Mouse (Mus musculus) CH12F3 (cell line): ENCODE measurements around the gene Magi3.

Source experiments
- in situ Hi-C: fragments of 300-500 bp; cut with MboI; formaldehyde crosslinking; loops from 2 replicates; pipeline ENCODE4 v1.14.3; 2020; ENCODE audit warnings: low sequenced_read_pairs

Magi3 gene

DNA sequence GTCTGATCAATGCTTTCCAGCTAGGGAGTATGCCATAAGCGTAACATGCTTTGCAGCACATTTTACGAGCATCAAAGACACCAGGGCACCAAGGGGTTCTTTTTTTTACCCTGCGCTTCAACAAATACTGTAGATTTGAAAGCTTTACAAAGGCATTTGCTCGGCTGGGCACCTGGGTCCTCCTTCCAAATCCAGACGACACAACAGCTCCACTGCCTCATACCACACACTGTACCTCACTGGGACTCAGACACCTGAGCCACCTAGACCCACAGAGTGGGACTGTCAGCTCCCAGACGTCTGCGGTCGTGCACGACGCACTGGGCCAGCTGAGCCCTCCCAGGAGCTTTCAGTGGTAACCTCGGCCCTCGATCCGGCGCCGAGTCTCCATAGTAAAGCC lies 1.2 kb downstream of the Magi3 start:
- in situ Hi-C loops, result no loop called here

DNA sequence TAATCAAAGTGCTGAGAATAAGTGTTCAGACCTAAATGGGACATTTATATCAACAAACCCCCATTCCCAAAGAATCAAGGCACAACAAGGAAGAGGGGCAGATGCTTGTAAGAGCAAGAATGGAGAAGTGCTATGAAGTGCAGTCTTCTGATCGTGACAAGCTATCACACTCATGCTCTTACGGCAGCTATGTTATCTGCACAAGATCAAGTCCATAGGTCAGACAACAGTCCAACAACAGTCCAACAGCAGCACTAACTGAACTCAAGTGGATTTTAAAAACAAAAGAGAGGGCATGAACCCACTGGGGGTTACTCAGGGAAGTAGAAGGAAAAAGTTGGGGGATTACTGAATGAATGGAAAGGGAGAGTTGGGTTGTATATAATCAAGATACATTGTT lies 30.4 kb downstream of the Magi3 start:
- in situ Hi-C loops, result no loop called here

DNA sequence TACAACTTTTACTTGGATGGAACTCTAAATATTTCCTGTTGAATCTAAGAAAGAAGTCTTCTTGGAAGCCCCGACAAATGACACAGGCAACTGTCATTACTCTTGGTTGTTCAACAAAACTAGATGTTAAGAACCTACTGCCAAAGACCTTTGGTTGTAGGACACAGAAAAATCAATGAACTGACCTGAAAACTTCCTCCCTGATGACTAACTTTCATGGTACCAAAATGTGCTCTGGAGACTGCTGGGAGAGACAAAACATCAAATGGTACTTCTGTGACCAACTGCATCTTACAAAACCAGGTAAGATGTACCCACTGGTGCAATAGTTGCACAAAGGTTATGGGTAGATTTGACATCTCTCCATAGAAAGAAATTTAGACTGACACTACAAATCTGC lies 30.9 kb downstream of the Magi3 start:
- in situ Hi-C loops, result no loop called here

DNA sequence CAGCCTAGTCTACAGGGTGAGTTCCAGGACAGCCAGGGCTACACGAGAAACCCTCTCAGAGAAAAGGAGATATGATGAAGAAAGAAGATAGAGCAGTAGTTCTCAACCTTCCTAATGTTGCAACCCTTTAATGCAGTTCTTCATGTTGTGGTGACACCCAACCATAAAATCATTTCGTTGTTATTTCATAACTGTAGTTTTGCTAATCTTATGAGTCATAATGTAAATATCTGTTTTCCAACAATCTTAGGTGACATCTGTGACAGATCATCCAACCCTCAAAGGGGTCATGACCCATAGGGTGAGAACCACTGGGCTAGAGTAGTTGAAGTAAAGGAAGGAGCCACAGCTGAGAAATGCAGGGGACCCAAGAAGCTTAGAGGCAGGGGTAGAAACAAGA lies 35.9 kb downstream of the Magi3 start:
- in situ Hi-C loops, result no loop called here

DNA sequence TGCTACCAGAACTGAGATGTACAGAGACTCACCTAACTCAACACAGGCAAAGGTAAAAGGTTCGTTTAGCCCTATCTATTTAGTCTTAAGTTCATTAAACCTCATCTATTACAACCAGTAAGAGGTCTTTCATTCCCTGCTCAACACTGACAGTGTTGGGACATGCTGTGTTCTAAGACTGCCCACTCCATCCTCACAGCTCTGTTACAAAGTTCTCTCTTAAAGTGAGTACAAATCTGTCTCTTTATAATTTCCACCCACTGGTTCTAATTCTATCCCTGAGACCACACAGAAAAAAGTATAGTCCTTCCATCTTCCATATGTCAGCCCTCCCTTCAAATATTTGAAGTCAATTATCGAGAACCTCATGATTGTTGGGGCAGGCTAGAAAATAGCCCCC lies 36.5 kb downstream of the Magi3 start:
- in situ Hi-C loops, result no loop called here

DNA sequence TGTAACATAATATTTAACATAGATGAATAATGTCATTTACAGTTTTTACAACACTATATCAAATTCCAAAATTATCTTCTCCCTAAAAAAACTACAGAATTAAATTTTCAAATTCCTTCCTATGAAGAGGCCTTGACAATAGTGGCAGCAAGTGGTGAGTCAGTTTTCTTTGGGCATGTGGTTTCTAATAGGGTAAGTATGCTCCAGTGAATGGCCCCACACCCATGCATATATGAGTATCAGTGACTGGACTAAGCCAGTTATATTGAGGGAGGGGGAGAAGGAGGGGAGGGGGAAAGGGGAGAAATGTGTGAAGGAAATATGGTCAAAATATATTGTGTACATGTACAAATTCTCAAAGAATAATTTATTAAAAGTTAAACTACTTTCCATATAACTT lies 37.5 kb downstream of the Magi3 start:
- in situ Hi-C loops, result no loop called here

DNA sequence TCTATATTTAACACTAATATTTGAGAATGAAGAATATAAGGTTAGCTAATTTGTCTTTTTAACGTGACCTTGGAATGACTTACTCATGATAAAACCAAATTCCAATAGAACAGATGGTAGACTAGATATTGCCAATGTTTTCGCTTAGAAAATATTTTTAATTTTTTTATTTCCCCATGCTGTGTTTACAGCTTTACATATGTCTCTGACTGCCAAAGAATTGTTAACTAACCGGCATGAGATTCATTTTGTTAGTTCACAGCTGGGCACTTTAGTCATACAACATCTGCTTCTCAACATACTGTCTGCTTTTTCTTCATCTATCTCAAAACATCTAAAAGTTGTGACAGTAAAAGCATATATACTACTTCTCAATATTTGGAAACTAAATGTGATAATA lies 58.8 kb downstream of the Magi3 start:
- in situ Hi-C loops, result no loop called here

DNA sequence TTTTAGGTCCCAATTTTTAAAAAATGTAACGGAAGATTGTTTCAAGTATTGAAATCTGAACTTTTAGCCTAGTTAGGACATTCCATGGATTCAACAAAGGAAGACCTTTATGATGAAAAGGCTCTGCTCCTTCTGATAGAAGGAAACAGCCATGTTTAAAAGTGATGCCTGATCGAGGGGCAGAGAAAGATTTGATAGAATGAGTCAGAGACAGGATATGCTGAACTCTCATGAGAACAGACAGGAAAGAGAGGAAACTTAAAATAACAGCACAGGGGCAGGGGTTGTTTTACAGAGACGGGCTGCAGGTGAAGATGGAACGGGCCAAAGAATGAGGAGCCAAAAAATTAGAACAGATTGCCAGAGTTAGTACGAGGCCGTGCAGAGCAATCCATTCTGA lies 59.6 kb downstream of the Magi3 start:
- in situ Hi-C loops, result no loop called here

DNA sequence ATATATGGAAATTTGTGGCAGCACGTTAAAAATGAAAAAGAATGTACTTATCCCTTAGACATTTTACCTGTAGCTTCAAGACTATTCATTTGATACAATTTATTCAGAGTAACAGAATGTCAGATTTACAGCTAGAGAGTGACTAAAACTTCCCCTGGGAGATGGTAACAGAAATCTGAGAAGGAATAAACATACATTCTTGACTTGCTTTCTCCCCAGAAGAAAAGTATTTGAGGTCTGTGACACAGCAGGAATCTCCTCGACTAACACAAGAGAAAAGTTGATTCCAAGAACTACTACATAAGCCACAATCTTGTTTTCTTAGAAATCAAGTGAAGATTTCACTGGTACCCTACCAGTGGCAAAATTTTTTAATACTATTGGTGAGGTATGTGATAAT lies 70.0 kb downstream of the Magi3 start:
- in situ Hi-C loops, result no loop called here

DNA sequence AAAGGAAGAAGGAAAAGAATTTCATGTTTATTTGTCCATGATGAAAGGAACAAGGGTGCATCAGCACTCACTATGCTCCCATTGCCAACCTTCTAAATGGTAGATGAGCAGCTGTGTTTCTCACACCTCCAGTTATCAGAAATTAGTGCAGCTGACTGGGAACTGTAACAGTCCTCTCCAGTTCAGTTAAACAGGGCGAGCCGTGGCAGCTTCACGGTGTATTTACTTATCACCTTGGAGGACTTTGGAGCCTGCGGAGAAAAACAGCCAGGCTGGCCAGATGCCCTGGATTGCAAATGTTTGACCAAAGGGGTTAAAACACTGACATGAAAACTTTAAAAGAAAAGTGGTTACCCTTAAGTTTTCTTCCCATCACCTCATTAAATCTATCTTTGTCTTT lies 77.8 kb downstream of the Magi3 start:
- in situ Hi-C loops, result no loop called here

DNA sequence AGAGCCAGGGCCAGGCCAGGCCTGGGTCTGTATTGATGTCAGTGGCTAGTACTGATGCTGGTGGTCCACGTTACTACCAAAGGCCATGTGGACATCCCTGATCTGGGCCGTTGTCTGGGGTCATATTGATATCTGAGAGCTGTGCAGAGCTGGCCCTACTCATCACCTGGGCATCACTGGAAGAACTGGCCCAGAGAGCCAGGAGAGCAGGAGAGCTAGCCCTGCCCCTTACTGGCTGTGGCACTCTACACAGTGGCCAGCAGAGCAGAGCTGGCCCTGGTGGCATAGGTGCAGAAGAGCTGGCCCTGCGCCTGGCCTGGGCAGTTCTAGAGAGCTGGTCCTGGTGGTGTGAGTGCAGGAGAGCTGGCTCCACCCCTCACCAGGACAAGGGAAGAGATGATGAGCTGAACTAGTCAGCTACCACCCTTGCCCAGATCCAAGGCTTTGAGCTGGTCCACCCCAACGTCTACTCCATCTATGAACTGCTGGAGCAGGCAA lies 81.2 kb downstream of the Magi3 start:
- in situ Hi-C loops, result no loop called here

DNA sequence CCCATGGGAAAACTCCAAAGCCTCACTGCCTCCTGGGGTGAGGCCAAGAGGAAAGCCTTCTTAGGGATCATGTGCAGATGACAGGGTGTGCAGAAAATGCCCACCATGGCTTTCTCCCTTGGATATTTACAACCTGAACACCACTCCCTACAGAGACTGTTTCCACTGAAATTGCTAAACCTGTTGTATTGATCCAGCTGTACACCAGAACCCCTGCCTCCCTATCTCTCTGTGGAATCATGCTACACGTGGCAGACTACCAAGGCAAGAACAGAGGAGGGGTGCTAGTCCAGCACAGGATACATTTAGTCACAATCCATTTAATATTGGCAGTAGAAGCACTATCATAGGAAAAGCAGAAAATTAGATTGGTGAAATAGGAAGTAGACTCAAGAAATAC lies 94.5 kb downstream of the Magi3 start:
- in situ Hi-C loops, result no loop called here

DNA sequence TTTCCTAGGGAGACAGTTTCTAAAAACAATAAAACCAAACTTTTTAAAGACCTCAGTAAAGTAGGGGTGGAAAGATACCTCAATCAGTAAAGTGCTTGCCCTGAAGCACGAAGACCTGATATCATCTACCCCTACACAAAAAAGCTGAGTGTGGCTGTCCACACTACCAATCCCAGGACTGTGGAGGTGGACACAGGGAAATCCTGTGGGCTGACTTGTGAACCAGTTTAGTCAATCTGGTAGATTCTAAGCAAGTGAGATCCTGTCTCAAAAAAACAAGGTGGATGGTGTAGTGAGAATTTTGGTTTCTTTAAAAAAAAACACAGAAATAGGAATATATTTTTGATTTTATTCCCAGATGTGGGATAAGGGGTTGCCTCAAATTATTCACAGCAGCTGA lies 96.3 kb downstream of the Magi3 start:
- in situ Hi-C loops, result loop anchor here (25.0 kb wide), 1 partner anchor 437 kb away; no protein-coding TSS in a partner anchor

DNA sequence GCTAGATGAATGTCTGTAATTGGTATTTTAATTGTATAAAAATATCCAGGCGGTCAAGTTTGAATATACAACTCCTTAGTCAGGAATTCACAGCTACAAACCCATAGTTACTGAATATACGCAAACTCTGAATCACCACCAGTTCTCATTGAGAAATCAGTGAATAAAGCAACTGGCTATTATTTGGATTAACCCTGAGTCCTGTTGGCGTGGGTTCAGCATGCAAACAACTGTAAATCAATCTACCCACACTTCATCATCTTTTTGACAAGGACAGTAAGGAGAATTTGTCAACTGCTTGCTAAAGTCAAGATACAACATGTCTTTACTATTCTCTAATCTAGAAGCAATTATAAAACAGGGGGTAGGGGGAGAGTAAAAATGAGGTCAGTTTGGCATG lies 110.7 kb downstream of the Magi3 start:
- in situ Hi-C loops, result loop anchor here (25.0 kb wide), 1 partner anchor 422 kb away; no protein-coding TSS in a partner anchor

DNA sequence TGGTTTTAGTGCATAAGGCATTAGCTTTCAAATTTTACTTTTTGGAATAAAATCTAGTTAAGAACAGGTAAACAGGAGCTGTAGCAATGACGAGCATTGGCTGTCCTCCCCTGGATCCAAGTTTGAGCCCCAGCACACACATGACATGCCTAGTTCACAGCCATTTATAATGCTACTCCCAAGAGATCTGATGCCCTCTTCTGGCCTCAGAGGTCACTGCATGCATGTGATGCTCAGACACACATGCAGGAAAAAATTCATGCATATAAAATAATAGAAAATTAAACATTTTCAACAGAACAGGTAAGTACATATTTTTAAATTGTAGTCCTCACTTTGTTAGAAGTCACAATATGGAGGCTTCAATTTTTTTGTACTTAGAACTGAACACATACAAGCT lies 115.2 kb downstream of the Magi3 start:
- in situ Hi-C loops, result loop anchor here (25.0 kb wide), 1 partner anchor 418 kb away; no protein-coding TSS in a partner anchor

DNA sequence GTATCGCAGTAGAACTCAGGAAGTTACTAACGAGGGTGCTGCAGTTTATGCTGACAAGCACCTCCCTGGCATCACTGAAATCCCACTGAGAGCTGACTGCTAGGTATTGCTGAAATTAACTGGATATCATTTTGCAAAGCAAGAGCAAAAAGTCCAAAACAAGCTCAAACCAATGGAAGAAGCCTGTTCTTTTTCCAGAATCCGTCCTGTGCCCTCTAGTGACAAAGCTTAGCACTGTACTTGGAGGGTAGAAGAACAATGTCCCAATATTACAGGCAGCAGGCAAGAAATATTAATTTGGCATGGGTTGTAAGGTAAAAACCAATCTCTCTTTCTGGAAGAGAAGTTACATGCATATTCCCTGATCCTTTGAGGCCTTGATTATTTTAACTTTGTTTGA lies 118.5 kb downstream of the Magi3 start:
- in situ Hi-C loops, result loop anchor here (25.0 kb wide), 1 partner anchor 414 kb away; no protein-coding TSS in a partner anchor

DNA sequence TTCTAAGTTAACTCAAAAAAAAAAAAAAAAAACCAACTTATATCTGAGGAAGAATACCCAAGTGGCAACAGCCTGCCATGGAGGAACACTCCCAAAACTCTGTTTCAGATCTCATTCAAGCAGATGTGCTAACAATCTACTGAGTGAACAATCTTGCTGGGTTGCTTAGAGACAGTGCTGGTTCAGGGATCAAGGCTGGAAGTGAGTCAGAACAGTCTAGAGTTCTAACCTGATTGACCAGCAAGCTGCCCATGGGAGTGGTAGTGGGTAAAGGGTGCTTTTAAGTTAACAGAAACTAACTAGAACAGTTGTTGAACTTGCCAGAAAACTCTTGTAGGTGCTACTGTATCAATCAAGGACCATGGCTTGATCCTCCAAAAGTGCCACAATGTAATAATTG lies 118.9 kb downstream of the Magi3 start:
- in situ Hi-C loops, result loop anchor here (25.0 kb wide), 1 partner anchor 414 kb away; no protein-coding TSS in a partner anchor

DNA sequence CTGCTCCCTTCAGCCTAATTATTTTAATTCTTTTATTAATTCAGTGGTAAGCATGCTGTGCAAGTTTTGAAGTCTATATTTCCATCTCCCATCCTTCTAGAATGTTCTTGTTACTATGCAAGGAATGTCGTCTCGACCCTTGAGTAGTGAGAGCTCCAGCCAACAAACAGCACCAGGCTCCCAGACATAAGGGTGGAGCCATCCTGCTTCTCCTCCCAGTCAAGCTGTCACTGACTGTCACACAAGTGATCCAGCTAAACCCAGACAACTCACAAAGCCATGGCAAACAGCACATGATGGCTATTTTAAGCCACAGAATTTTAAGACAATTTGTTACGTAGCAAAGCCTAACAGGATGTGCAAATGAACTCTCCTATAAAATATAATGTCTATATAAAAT lies 124.2 kb downstream of the Magi3 start:
- in situ Hi-C loops, result no loop called here

DNA sequence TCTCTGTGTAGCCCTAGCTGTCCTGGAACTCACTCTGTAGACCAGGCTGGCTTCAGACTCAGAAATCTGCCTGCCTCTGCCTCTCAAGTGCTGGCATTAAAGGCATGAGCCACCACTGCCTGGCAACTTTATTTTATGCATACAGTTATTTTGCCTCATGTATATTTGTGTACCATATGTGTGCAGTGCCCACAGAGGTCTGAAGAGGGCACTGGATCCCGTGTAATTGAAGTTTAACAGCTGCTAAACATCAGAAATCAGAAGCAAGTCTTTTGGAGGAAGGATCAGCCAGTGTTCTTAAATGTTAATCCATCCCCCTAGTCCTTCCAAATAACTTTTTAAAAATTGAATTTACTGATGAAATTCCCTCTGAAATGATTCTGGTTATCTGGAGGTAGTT lies 125.5 kb downstream of the Magi3 start:
- in situ Hi-C loops, result no loop called here

DNA sequence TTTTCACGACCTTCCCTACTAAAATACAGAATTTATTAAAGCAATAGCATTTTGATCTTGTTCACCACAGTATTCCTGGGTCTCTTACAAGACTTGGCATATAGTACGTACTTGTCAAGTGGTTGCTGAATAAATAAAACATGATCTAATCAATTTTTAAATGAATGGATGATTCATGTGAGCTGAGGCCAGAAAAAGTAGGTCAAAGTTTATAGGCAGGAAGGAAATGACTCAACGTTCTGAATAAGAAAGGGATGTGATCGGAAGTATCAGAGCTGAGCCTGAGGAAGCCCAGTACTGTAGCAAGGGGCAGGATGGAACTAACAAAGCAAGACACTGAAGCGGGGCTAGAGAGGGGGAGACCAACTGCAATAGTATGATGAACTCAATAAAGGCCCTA lies 127.4 kb downstream of the Magi3 start:
- in situ Hi-C loops, result no loop called here

DNA sequence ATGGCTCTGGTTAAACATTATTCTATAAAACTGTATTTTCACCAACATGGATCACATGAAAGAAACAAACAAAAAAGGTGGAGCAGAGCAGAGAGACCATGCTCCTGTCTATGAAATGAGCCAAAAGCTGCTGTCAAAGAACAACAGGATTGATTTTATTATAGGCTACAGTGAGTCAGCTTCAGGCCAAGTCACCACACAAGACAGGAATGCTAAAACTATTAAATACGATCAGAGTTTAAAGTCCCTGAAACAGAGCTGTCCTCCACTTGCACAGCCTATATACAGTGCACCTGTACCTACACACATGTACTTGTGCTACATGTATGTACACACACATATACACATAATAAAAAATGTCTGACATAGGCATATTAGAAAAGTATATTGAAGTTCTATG lies 138.1 kb downstream of the Magi3 start:
- in situ Hi-C loops, result no loop called here

DNA sequence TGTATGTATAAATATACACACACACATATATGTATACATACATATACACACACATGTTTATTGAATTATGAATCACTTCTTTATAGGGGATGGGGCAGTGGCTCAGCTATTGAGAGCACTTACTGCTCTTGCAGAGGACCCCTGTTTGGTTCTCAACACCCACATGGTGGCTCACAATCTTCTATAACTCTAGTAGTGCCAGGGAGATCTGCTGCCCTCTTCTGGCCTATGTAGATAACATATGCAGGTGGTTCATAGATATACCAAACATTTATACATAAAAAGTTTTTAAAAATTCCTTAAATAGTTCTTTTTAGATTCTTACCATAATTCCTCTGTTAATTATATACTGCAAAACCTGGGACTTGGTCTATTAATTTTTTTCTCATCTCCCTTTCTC lies 141.4 kb downstream of the Magi3 start:
- in situ Hi-C loops, result no loop called here

DNA sequence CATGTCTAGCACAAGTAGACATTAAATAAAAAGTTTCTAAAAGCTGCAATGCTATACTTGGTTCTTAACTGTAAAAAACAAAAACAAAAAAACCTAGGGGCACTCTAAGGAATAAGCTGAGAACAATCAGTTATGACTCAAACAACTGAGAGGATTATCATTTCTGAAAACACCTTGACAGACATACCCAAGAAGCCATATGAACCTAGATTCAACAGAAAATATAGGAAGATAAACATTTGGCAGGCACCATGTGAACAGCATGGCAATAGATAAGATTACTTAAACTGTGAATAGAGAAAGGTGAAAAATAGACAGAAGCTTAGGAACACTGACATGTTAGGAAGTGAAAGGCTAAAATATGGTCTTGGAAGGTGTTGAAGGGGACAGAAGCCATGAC lies 150.8 kb downstream of the Magi3 start:
- in situ Hi-C loops, result no loop called here
